Mouse (Mus musculus) spleen, postnatal 14 days (tissue): Measurements from ENCODE around the gene Tmem206.

ENCODE experiments used
- DNase-seq, 2 experiments: peaks; one replicate each; pipeline ENCODE4 v3.0.0; 2021 to 2022; ENCODE audit warnings: low spot score in 2 of 2

Tmem206 gene

DNA sequence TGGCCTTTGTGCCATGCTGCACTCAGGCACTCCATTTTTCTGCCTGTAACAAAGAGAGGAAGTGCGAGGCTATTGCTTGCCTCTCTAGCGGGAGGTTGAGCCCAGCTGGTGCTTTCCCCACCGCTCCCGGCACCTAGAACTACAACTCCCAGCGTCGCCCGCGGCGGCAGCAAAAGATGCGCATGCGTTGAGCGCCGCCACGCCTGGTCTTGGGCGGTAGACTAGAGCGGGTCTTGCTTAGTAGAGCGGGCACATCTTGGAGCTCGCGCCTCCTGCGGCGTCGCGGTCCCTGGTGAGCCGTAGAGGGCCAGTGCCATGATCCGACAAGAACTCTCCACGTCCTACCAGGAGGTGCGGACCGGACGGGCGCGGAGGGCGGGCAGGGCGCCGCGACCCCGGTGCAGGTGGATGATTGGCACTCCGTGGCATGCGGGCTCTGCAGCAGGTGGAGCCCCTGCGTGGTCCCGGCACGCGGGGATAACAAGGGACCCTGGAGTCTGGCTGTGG is at the start of gene Tmem206:
TSS of gene Tmem206 (plus strand) at position 187 of the 507 bp plus-strand sequence.
- peak; percentile 92 to 96 for DNase-seq

DNA sequence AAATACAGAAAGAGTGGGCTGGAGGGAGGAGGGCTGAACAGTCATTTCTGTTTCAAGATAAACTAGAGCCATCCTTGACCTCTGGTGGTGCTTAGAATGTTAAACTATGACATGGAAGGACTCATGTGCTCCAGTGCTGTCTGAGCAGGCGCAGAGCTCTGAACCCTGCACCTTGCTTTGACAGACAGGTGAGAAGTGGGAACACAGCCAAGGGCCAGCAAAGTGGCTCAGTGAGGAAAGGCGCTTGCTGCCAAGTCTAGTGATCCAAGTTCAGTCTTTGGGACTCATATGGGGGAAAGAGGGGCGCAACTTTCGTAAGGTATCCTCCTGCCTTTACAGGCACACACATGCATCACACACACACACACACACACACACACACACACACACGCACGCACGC is 49.5 kb upstream of the Tmem206 start:
- DNase-seq, result no peak

DNA sequence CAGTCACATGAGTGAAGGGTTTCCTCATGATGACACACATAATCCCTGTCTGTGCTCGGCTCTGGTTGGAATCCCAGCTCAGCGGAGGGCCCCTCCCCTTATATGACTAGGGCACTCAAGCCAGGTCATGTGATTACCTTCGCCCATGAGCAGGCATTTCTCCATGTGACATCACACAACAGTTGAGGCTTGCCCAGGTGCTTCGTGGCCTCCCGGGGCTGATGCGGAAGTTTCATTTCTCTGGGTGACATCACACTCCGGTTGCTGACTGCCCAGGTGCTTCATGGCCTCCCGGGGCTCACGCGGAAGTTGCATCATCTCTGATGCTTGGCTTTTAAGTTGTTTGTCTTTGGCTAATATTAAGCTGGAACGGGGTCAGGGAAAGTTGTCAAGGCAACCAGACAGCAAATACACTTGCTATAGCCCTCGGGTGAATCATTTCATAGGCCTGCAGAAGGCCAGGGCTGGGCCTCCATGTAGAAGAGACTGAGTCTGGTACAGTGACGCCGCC is 48.1 kb upstream of the Tmem206 start:
- DNase-seq, result peak in 1 of 2 experiments; percentile 17

DNA sequence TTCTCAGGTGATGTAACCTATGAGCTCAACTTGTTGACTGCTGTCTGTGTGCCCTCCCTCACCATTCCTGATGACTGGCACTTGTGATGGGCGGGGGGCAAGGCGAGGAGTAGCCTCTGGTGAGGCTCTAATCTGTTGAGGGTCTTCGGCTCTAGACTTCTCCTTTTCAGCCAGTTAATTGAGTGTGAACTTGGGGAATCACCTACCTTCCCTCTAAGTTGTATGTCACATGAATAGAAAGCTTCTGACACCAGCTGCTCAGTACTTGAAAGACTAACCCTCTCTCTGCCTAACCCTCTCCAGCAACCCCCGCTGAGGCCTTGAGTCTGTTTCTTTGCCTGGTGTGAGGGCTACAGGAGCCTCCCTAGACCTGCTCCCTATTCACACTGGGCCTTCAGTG is 47.4 kb upstream of the Tmem206 start:
- no peak for DNase-seq

DNA sequence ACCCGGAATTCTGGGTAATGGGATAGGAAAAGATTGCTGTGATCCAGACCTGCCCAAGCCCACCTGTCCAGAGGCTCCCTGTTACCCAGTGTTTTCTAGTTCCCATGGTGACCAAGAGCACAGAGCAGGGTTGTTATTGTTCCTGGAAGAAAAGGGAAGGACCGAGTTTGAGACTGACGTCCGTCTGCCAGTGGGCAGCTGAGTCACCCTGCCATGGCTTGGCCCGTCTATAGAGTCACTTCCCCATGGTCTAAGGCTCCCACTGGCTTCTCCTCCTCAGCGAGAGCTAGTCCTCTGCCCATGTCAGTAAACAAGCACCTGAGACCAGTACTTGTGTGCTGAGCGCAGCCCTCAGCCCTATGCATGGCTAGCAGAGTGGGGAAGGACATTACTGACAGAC is 44.5 kb upstream of the Tmem206 start:
- no peak for DNase-seq

DNA sequence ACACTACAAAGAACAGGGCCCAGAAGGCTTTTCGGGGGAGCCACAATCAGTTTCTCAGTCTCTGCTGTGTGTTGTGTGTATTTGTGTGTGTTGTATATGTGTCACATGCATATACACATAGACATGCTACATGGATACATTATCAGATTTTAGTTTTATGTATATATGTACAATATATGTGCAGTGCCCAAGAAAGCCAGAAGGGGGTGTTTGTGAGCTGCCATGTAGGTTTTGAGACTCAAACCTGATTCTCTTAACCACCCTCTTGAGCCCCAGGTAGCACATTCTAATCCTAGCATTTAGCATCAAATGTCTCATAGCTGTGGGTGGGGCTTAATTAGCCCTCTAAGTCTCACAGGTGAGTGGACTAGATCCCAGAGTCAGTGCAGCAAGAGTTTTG is 43.4 kb upstream of the Tmem206 start:
- DNase-seq, result no peak

DNA sequence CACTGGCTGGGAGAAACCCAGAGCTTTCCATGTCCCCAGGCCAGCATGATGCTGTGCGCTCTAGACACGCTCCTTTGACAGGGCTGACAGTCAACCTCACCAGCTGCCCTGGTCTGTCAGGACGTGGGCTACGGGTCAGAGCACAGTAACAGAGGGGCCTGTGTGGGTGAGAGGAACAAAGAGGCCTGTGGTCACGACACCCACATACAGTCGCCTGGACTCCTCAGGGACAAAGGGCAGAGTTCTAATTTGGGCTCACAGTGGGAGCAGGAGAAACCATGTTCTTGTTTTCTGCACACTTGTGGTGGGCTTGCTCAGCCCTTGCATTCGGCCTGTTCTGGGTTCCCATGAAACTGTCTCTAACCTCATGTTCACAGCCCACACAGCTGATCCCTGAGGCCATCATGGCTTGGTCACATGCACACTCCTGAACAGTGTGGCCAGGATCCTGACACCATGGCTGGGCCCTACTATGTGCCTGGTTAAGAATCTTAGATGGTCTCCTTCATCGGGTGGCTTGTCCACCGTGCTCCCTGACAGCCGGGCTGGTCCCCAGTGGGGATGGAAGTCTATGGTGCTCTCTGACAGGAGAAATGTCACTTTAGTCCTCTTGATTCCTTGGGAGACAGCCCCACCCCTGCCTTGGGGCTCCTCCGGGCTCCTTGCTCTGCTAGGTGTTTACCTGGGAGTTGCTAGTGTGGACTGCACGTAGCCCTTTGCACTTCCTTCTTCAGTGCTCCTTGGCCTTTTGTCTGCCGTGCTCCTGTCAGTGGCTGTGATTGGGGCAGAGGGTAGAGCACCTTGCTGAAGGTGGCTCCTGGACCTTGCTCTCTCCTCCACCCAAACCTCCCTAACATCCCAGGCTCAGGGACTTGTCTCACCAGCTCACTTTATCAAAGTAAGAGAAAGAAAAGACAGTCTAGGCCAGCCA is 42.3 kb upstream of the Tmem206 start:
- no peak for DNase-seq

DNA sequence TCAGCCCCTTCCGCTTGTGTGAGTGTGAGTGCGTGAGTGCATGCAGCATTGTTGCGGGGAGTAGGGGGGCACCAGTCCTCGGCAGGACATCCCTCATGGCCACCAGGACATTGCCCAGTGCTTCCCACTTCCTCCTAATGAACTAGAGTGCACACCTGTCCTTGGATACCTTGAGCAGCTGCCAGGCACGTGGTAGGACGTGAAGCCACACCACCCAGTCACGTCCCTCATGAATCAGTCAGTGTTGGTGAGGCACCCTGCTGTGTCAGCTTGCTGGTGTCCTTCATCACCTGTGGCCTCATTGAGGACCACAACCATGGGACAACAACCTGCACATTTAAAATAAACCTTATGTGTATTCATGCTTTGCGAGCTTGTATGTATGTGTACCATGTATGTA is 41.2 kb upstream of the Tmem206 start:
- no peak for DNase-seq

DNA sequence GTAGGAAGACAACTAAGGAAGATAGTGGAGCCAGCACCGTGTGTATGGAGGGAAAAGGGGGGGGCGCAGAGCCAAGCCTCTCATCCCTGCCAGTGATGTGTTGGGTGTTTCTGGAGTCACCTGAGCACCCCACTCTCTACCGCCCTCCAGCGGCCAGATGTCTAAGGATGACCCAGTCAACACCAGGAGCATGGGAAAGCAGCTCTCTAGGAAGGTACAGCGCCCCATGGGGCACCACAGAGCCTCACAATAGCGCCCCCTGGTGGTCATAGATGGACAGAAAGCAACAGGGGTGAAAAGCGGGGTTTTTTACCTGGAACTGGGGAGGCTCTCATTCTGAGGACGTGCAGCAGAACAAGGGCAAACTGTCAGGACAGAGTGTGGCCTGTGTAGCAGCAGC is 37.0 kb upstream of the Tmem206 start:
- peak in 1 of 2 experiments; percentile 67 for DNase-seq

DNA sequence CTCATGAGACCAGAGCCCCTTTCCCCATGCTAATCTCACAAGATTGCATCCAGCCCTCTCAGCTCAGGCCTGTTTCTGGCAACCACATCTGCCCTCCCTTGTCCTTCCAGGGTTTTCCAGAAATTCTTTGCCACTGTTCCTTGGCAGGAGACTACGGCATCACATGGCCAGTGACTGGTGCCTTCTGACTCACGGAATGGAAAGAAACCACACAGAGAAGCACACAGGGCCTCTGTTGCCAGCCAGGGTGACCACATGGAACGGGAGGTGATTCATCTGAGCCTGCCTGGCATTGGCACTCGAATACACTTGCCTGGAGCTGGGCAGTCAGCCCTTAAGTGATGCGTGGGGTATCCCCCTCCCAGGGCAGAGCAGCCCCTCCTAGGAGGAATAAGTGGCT is 33.4 kb upstream of the Tmem206 start:
- DNase-seq, result no peak

DNA sequence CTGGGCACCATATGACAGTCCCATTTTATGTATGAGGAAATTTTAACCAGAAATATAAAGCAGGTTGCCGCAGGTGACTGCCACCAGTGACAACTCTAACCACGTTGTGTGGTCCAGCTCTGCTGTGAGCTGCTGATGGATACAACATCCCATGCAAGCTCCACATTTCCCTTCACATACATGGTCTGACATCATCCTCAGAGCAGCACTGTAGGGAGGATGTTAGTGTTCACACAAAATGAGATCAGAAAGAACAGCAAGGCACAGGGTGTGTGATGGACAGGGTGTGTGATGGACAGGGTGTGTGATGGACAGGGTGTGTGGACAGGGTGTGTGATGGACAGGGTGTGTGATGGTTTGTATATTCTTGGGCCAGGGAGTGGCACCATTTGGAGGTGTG is 32.7 kb upstream of the Tmem206 start:
- no peak for DNase-seq

DNA sequence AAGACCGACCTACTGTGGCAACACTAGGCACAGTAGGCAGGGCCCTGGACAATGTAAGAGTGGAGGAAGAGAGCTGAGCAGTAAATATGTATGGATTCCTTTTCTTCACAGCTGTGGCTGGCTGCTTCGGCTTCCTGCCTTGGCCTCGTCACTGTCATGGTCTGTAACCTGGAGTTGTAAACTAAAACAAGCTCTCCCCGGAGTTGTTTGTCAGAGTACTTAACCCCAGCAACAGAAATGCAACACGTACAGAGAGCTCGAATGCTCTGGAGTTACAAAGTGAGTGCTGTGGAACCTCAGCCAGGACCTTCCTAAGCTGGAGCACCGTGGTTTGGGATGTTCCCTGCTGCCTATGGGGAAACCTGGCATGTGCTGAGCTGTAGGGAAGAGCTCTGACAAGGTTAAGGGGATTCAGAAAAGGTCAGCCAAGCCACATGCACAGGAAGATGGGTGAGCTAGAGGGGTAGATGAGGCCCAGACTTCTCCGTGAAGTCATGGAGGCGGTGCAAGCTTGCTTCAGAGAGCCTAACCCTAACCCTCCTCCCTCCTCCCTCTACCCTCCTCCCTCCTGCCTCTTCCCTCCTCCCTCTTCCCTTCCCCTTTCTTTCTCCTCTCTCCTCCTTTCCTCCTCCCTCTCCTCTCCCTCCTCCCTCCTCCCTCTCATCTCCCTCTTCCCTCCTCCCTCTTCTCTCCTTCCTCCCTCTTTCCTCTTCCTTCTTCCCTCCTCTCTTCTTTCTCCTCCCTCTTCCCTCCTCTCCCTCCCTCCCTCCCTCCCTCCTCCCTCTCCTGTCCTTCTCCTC is 31.5 kb upstream of the Tmem206 start:
- no peak for DNase-seq

DNA sequence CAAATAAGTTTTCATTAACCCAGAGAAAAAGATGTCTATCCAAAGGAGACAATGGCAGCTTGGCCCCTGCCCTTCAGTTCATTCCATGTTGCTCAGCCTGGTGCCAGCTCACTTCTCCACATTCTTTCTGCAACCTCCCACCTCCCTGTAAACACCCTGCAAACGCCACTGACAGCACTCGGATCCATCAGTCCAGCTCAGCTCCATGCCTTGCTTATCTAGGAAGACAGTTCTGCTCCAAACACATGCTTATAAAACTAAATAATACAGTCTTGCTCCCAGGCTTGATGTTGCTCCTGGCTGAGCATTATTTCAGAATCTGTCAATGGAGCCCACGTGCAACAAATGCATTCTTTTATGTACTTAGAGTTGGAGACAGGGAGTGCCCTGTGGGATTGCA is 29.9 kb upstream of the Tmem206 start:
- DNase-seq, result no peak

DNA sequence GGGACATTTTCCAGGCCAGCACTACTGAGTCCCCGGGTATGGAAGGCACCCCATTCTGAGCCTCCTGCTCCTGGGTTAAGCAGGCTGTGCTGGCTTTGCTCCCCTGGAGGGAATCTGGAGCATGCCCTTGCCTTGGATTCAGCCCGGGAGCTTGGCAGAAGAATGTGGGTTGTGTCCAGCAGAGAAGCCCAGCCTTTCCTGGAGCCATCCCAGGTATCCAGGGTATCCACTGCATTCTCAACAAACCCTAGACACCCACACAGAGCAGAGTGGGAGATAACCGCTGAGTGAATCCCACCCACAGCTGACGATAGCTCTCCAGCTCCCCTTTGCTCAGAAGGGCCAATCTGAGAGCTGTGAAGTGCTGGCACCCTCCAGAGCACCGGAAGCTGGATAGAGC is 29.3 kb upstream of the Tmem206 start:
- DNase-seq, result no peak

DNA sequence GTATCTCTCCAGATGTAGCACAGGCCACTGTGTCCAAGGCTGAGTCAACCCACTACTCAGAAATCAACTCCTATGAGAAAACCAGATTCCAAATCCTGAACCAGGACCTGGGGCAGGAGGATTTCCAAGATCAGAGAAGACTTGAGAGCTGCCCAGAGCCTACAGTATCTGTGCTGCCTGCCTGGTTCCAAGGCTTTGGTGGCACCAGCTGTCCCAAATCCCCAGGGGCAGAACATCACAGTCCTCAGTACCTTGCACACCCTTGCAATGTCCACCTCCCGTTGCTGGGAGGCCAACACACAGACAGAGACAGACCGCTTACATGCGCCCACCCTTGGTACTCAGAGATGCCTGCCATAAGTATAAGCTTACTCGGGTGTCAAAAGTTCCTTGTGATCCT is 27.4 kb upstream of the Tmem206 start:
- DNase-seq, result no peak

DNA sequence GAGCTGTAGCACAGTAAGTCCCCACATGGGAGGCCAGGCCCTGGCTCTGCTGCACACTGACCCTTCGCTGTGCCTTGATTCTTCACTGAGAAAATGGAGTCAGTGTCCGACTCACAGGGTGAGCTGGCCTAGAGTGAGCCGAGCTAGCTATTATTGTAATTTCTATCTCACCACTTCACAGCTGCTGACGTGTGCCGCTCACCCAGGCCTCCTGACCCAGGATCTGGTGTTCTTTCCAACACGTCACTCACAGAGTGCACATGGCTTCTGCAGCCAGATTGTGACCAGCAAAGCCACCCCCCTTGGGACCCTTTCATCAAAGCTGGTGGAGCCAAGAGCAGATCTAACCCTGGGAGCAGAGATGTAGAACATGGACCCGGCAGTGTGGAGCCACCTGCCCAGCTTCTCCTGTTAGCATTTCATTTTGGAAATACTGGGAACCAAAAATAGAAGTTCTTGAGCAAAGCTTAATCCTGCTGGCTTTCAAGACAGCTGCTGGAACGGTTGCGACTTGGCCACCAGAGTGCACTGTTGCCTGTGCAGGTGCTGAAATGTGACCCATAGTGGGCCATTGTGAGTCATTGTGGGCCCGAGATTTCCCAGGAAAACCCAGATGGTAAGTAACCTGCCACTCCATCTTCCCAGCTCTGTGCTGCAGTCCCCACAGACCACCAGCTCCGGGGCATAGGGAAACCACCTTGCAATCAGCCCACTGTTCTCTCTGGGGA is 26.3 kb upstream of the Tmem206 start:
- no peak for DNase-seq

DNA sequence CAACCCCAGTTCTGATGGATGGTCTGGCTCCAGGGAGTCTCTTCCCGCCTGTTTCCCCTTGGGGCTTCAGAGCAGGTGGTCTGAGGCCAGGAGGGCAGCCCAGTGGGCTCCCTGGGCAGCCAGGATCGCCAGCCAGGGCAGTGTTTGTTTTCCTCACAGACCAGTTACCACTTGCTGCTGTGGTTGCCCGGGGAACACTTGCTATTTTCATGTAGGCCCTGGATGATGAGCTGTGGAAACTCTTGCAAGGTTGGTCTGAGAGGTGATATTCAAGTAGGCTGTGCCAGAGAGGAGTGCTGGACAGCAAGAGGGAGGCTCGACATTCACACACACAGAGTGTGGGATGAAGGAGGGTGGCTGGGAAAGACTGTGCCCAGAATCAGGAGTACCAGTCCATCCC is 23.8 kb upstream of the Tmem206 start:
- DNase-seq, result no peak

DNA sequence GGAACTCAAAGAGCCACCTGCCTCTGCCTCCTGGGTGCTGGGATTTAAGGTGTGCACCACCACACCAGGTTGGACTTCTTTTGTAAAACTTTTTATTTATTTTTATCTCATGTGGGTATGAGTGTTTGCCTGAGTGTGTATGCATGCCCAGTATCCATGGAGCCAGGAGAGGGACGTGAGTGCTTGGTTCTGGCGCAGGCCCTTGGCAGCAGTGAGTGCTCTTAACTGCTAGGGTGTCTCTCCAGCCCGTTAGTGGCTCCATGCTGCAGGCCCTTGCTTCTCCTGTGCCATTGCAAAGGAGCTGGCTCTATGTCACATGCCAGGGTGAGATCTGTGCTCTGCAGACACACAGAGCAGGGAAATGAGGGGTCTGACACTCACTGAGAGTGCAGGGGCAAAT is 22.0 kb upstream of the Tmem206 start:
- no peak for DNase-seq

DNA sequence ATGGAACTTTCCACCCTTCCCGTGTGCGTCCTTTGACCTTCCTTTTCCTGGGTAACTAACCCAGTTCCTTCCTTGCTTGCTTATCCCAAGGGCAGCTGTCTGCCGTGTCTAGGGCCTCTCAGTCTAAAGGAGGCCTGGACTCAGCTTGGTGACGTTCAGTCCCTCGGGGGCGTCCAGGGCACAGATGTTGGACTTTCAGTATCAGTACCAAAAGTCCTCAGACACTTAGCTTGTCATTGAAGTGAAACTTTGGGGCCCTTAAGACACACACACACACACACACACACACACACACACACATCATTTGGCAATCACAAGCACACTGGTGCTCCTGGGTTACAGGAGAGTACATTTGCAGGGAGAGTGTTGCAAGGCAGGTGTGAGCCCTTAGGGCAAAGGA is 21.5 kb upstream of the Tmem206 start:
- DNase-seq, result no peak

DNA sequence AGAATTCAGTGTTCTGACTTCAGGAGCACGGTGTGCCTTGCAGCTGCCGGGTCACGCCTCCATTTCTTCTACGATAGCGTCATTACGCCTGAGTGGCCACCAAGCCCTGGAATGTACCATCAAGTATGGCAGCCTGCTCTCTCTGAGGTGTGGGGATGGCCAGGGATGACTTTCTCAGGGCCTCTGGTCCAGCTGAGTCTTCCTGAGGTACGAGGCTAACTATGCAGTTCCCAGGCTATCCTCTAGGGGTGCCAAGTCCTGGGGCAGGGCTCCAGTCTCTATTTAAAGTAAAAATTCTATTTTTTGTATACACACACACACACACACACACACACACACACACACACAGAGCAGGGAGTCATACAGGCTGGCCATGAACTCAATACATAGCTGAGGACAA is 20.1 kb upstream of the Tmem206 start:
- DNase-seq, result no peak

DNA sequence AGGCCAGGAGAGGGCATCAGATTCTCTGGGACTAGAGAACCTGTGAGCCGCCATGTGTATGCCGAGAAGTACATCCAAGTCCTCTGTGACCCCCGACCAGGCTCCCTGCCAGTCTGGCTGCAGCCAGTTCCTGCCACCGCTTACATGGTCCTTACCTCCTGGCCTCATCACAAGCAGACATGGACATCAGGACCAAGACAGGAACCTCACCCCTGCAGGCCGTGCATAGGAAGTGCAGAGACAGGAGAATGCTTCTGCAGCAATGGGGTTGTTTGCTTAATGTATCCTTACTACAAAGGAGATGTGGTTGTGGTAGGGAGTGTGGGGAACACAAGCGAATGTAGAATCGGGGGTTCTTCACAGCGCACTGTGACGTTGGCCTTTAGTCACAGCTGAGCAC is 19.4 kb upstream of the Tmem206 start:
- DNase-seq, result no peak
